Mouse (Mus musculus): ENCODE results near the gene Snupn.

DNA sequence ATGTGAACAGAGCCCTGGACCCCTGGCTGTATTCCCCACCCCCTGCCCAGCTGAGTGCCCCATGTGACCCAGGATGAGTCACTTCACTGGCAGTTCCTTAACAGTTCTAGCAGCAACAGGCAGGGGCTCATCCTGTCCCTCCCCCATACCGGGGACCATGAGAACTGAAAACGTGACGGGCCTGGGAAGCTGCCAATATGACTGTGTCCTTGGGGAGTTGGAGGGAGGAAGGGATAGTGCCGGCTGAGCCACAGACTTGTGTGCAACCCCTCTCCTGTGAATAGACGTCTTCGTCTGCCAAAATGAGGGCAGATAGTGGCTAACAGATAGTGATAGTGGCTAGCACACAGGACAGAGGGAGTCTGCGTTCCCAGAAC lies 26.0 kb upstream of the Snupn start:
- TF ChIP-seq CTCF (IDR thresholded peaks at IDR 0.05; ENCODE audit: insufficient read depth, low read depth, low read length) (no peak), POLR2A (IDR thresholded peaks at IDR 0.05; ENCODE audit: insufficient read depth, low read depth, low read length) (no peak)
